Mouse (Mus musculus): ENCODE measurements around the gene Gfpt2.

Gfpt2 gene

DNA sequence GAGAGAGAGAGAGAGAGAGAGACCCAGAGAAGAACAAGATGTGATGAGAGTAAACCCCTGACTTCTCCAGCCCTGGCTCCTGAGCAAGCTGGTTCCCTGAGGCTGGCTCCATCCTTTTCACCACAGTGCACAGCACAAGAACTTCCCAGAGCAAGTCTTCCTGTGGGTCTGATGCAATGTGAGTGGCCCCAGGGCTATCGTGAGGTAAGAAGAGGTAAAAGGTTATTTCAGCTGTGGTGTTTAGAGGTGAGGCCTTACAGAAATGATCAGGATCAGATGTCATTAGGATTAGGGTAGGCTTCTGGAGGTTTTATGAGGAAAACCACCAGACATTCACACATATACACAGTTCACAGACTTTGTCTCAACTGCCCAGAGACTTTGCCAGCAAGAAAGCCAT is 47.9 kb downstream of the Gfpt2 start:
- no peak for DNase-seq

DNA sequence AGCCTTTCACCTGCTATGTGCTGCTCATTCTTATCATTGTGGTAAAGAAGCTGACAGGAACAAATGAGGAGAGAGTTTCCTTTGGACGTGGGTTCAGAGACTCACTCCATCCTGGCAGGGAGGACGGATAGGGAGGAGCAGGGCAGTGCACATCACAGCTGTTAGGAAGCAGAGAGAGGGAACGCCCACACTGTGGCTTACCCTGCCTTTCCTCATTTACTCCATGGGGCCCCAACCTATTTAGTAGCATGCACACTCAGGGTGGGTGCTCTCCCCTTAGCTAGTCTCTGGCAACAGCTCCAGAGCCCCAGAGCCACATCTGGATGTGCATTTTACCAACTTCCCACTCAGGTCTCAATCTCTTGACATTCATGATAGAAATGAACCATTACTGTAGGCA is 48.7 kb downstream of the Gfpt2 start:
- no peak for DNase-seq

- DNase-seq = no peak
Observed at GRCm38 (mm10) chr11:49844311-49844710, 50.3 kb downstream of the Gfpt2 start.

GRCm38 (mm10) chr11:49844969-49845368 is 51.0 kb downstream of the Gfpt2 start:
- DNase-seq = peak; percentile 52

DNA sequence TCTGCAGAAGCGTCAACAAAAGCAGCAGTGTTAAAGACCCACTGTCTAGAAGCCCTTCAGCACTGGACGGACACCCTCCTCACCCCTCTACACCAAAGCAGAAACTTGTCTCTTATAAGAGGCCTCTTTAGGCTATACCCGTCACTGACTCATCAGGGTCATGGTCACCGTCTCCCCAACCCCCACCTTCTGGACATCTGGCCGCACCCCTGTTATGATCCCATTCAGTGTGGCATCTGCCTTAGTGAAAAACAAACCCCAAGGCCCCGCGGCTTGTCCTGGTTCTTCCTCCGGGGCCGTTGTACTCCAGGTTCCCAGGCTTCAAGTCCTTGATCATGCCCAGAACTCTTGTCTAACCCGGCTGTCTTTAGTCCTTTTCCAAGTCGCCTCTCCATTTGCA is 52.0 kb downstream of the Gfpt2 start:
- DNase-seq = no peak

DNA sequence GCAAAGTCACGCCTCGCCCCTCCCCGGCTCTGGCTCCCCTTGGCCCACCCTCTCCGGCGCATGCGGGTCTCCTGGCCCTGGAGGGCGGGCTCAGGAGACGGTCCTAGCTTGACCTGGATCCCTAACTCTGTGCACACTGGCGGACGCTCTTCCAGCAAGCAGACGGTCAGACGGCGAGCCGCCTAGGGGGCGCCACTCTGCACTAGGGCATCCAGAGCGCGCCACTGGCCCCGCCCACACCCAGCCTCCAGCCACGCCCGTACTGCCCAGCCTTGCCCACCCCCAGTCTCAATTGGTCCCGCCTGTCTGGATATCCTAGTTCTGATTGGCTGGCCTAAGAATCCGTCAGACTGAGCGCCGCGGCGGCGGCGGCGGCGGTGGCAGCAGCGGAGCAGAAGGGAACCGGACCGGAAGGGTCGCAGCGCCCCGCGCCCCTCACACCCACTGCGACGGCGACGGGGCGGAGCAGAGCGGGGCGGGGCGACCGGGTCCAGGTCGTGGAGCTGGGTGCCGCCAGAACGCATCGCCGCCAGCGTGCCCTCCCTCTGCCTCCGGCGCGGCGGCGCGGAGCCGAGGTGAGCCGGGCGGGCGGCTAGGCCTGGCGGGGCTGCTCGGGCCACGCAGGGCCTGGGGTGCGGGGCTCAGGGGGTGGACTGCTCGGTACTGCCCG is 52.6 kb downstream of the Gfpt2 start, which contains the start of gene Mapk9:
Mapk9 (plus strand) TSS at position 351 of the 670 bp plus-strand sequence.
- DNase-seq = peak; percentile 98

DNA sequence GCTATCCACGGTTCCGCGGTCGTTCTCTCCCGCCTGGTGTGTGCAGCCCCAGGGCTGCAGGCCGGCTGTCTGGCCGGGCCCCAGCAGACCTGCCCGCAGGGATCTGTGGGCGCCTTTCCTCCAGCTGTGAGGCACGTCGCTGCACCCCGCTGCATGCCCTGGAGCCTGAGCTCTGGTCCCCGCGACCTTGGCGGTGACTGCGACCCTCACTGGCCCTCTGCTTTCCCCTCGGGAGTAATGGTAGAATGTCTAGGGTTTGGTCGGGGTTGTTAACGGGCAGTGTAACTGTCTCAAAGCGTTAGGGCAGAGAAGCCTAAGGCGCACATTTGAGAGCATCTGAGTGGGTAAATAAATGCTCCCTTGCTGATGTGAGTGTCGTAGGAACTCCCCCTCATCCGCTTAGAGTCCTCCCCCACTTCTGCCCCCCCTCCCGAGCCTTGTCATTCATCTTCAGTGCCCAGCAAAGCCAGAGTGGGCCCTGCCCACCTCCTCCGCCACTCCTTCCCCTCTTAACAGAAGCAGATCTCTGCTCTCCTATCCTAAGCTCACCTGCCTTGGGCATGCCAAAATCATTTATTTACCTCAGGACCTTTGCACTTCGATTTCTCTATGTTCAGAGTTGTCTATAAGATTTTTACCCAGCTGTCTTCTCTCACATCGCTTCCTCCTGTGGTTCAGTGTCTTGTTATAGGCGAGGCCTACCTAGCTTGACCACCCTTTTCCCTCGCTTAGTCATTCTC is 53.3 kb downstream of the Gfpt2 start:
- no peak for DNase-seq

DNA sequence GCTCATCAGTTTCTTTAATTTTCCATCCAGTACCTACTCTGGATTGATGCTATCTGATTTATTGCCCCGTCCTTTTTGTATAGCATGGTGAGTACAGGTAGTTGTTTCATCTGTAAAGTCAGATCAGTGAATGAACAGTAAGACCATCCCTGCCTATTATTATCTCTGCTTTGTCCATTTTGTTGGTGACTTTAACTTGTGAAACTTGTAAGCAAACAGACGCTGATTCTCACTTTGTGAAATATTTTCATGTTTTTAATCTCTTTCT is 53.8 kb downstream of the Gfpt2 start:
- no peak for DNase-seq

DNA sequence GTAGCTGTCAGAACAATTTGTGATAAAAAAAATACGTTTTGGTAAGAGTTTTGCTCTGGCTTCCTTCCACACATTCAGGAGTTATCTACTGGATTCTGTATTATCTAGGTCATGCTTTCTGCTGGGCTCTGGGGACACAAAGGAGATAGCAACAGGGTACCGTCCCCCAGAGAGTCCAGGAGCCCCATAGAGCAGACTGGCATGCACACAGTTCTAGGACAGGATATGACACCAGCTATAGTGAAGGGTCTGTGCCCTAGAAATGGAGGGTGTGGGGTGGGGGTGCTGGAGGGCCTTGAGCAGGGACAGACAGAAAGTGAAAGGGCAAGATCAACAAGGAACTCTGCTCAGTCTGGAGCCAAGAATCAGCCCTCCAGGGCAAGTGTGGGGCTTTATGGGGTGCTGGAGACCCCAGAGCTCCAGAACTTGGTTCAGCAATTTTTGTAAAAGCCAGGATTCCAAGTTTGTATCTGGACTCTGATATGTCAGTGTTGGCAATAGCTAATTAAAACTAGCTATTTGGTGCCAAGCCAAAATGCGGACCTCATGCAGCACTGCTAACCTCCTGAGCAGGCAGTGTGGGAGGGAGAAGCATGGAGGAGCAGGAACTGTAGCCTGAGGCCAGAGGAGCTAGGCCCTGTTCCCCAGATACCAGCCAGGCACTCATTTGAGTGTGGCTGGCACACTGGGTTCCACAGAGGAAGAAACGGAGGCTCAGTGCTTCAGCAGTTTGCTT is 54.3 kb downstream of the Gfpt2 start:
- peak; percentile 14 for DNase-seq

GRCm38 (mm10) chr11:49850331-49850730 is 56.4 kb downstream of the Gfpt2 start:
- no peak for DNase-seq

DNA sequence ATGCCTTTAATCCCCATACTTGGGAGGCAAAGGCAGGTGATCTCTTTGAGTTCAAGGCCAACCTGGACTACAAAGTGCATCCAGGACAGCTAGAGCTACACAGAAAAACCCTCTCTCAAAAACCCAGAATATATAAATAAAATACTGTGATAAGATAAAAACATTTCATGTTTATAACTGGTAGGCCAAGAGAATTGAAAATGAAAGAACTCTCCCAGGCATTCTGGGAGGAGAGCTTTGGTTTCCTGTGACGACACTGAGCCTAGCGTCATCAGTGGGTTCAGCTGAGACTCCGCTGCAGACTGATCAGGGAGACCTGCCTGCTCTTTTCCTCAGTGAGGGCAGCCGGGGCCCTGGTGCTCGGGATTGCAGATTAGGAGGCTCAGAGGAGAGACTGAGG is 61.2 kb downstream of the Gfpt2 start:
- DNase-seq = no peak

DNA sequence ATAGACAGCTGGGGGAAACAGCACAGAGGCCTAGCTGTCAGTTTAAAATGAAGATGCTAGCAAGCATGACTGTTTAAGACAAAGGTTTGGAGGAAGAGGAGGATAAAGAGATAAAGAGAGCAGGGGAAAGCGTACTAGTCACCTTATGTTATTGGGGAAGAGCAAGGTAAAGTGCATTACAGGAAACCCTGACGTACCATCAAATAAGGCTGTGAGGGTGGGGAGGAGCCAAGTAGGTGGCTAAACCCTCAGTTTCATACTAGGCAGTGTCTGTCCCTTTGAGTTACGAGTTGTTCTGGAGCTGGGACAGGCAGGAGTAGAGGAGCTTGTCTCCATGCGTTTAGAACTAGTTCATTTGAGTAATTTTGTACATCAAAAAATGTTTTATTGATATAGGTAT is 67.2 kb downstream of the Gfpt2 start:
- DNase-seq = no peak

GRCm38 (mm10) chr11:49863926-49864325 is 69.9 kb downstream of the Gfpt2 start:
- DNase-seq = no peak

DNA sequence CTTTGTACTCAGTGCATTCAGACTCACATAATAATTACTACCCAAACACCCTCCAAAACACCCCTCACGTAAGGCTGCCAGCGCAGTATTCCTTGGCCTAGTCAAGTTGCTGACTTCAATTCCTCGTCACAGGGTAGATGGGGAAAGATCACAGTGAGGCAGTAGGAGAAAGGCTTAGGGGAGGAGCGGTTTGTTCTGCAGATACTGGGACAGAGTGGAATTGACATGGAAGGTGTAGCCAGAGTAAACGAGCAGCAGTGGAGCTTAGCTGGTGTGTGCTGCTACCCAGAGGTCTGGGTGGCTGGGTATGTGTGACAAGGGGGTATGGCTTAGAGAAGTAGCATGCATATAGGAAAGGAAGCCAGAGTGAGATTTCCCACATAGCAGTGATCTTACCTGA is 73.3 kb downstream of the Gfpt2 start:
- DNase-seq = no peak

GRCm38 (mm10) chr11:49869762-49870161 is 75.8 kb downstream of the Gfpt2 start:
- peak; percentile 40 for DNase-seq

- DNase-seq = no peak
Observed at GRCm38 (mm10) chr11:49871914-49872313, 77.9 kb downstream of the Gfpt2 start.

DNA sequence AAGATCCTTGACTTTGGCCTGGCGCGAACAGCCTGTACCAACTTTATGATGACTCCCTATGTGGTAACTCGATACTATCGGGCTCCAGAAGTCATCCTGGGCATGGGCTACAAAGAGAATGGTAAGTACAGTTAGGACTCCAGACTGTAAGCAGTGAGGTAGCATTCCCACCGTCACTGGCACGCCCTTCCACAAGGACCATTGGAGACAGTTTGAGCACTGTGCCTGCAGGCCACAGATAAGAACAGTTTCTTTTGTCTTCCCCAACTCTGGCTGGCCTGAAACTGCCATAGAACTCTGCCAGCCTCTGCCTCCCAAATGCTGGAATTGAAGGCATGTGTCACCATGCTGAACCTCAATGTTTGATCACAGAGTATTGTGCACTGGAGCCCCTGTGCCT is 78.8 kb downstream of the Gfpt2 start:
- DNase-seq = no peak

DNA sequence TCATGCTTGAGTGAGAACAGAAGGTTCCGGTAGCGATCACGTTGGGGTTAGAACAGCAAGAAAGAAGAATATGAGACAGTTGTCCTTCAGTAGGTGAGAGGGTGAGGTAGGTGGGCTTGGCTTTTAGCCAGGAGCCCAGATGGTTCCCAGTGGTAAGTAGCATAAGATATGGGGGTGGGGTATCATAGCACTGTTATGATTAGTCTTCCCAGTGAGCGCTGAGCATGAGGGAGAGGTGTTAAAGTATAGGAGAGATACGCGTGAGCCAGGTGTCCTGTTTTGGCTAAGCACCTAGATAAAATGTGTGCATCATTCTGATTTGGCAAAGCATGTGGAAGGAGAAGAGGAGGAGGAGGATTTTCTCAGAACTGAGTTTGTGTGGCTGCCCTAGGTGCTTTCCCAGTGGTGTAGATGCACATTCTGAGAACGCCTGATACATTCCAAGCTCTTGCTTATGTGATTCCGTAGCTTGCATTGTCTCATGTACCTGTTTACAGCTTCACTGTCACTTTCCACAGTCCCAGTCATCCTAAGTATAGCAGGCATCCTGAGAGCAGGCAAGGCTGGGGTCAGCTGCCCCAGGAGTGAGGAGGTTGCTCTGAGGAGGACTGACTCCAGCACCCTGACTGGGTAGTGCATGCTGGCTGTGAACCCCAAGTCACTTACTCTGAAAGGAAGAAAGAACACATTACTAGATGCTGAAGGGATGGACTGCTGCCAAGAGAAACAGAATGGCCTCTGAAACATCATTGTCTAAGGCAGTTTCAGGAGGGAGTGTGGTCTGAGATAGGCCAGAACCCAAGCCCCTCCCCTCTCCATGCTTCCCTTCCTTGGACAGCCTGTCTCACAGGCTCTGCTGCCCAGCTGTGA is 83.2 kb downstream of the Gfpt2 start:
- DNase-seq = peak; percentile 35

DNA sequence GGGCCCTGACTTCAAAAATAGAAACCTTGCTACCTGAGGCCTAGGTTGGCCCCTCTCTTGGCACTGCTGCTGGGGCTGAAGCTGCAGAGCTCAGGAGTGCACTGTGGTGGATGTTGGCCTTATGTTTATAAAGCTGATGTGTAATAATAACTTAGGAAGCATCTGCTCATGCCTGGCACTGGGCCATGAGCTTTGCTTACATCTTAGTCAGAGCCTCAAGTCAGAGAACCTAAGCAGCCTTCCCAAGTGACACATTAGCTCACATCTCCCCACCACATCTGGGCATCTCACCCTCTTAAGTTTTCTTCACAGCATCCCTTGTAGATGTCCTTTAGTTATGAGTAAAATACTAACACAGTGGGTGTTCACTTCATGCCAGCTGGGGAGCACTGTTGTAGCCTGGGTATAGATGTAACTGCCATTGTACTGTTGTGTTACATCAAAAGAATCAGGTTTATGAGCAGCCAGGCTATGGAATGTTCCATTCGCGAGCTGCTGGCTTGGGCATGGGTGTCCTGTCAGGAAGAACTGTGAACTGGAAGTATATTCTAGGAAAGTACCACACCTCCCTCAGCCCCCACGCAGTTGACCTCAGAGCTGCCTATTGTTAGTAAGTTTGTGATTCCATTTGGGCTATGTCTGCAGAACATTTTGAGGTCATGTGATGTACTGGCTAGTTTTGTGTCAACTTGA is 86.1 kb downstream of the Gfpt2 start:
- no peak for DNase-seq

GRCm38 (mm10) chr11:49883394-49883793 is 89.4 kb downstream of the Gfpt2 start:
- DNase-seq = no peak
